Mouse (Mus musculus): ENCODE measurements around the gene Mknk1. TPM values are rescaled to one million over a fixed set of nuclear protein-coding genes. Genes with fewer than 3 reads are reported as not detected.

The Mknk1 gene
- polyA plus RNA-seq, 1 experiment from 2014 or later, result 23.1 TPM

DNA sequence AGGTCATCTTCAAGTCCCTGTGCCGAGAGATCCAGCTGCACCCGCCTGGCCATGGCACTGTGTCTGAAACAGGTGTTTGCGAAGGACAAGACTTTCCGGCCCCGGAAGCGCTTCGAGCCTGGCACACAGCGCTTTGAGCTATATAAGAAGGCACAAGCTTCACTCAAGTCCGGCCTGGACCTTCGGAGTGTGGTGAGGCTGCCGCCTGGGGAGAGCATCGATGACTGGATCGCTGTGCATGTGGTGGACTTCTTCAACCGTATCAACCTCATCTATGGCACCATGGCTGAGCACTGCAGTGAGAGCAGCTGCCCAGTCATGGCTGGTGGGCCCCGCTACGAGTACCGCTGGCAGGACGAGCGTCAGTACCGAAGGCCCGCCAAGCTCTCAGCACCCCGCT, 7.8 kb upstream of the Mknk1 start:
- Histone ChIP-seq H3K4me3 (ENCODE audit: low read depth, low read length) (no peak overlapping the region), H3K9ac (replicated peaks; ENCODE audit: low read depth, low read length) (no peak overlapping the region), H3K4me2 (replicated peaks; ENCODE audit: low read depth, low read length) (no peak overlapping the region), H3K27ac (ENCODE audit: low read length) (no peak overlapping the region), H3K4me1 (ENCODE audit: control insufficient read depth, insufficient read depth, low read length) (peaks cover 4% of the 10 kb centered on the region), H3K36me3 (ENCODE audit: control insufficient read depth, insufficient read depth, low read length) (no peaks in the 10 kb centered on the region; the same call in 1 of the 2 replicates), H3K27me3 (ENCODE audit: control insufficient read depth, insufficient read depth, low read length) (no peaks in the 10 kb centered on the region), H3K9me3 (ENCODE audit: control insufficient read depth, low read depth, low read length) (no peaks in the 10 kb centered on the region)
- no peak for ATAC-seq (ENCODE audit: insufficient number of reproducible peaks, insufficient read depth, low FRiP score, low read depth)
- WGBS, result 93% methylated on average over 22 of the region's 22 CpGs

DNA sequence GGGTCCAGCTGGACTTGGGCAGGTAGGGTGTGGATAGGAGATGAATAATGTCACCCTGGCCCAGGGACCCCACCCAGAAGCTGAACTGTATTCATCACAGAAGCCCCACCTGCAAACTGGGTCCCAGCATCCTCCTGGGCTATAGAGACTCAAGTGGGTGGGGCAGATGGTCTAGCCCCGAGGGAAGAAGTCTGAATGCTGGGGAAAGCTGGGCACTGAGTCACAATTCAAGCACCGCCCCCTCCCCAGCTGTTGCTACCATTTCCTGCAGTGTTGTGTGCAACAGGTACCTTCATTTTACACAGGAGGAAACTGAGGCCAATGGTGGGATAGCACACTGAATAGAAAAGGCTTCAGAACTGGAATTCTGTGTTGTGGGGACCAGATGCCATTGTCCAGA, 7.0 kb upstream of the Mknk1 start:
- no peaks in the 10 kb centered on the region for H3K9me3 ChIP-seq (ENCODE audit: control insufficient read depth, low read depth, low read length)
- no peak for ATAC-seq (ENCODE audit: insufficient number of reproducible peaks, insufficient read depth, low FRiP score, low read depth)
- no peaks in the 10 kb centered on the region for H3K27me3 ChIP-seq (ENCODE audit: control insufficient read depth, insufficient read depth, low read length)
- no peak overlapping the region for H3K9ac ChIP-seq (replicated peaks; ENCODE audit: low read depth, low read length)
- no peak overlapping the region for H3K27ac ChIP-seq (ENCODE audit: low read length)
- H3K36me3 ChIP-seq (ENCODE audit: control insufficient read depth, insufficient read depth, low read length), result no peaks in the 10 kb centered on the region; the same call in 1 of the 2 replicates
- H3K4me3 ChIP-seq (ENCODE audit: low read depth, low read length), result no peak overlapping the region
- WGBS, result 59% methylated on average over 2 of the region's 2 CpGs
- H3K4me1 ChIP-seq (ENCODE audit: control insufficient read depth, insufficient read depth, low read length), result peaks cover 4% of the 10 kb centered on the region
- no peak overlapping the region for H3K4me2 ChIP-seq (replicated peaks; ENCODE audit: low read depth, low read length)

GRCm38 (mm10) chr4:115835576-115835975, 3.4 kb upstream of the Mknk1 start:
- ATAC-seq (ENCODE audit: insufficient number of reproducible peaks, insufficient read depth, low FRiP score, low read depth), result no peak
- H3K4me2 ChIP-seq (replicated peaks; ENCODE audit: low read depth, low read length), result no peak overlapping the region
- H3K36me3 ChIP-seq (ENCODE audit: control insufficient read depth, insufficient read depth, low read length), result no peaks in the 10 kb centered on the region; the same call in 1 of the 2 replicates
- H3K4me1 ChIP-seq (ENCODE audit: control insufficient read depth, insufficient read depth, low read length), result peaks cover 5% of the 10 kb centered on the region
- H3K27ac ChIP-seq (ENCODE audit: low read length), result no peak overlapping the region
- no peak overlapping the region for H3K4me3 ChIP-seq (ENCODE audit: low read depth, low read length)
- no peaks in the 10 kb centered on the region for H3K27me3 ChIP-seq (ENCODE audit: control insufficient read depth, insufficient read depth, low read length)
- no peak overlapping the region for H3K9ac ChIP-seq (replicated peaks; ENCODE audit: low read depth, low read length)
- 69% methylated on average over 2 of the region's 2 CpGs for WGBS
- no peaks in the 10 kb centered on the region for H3K9me3 ChIP-seq (ENCODE audit: control insufficient read depth, low read depth, low read length)

- 66% methylated on average over 4 of the region's 4 CpGs for WGBS
- Histone ChIP-seq H3K4me3 (ENCODE audit: low read depth, low read length) (no peak overlapping the region), H3K9ac (replicated peaks; ENCODE audit: low read depth, low read length) (no peak overlapping the region), H3K4me1 (ENCODE audit: control insufficient read depth, insufficient read depth, low read length) (peaks cover 5% of the 10 kb centered on the region), H3K36me3 (ENCODE audit: control insufficient read depth, insufficient read depth, low read length) (no peaks in the 10 kb centered on the region; the same call in 1 of the 2 replicates), H3K27ac (ENCODE audit: low read length) (no peak overlapping the region), H3K27me3 (ENCODE audit: control insufficient read depth, insufficient read depth, low read length) (no peaks in the 10 kb centered on the region), H3K9me3 (ENCODE audit: control insufficient read depth, low read depth, low read length) (no peaks in the 10 kb centered on the region), H3K4me2 (replicated peaks; ENCODE audit: low read depth, low read length) (peak overlapping the region; percentile 57)
- no peak for ATAC-seq (ENCODE audit: insufficient number of reproducible peaks, insufficient read depth, low FRiP score, low read depth)
Measured at GRCm38 (mm10) chr4:115838196-115838595, 802 bp upstream of the Mknk1 start.

- Histone ChIP-seq H3K9ac (replicated peaks; ENCODE audit: low read depth, low read length) (no peak overlapping the region), H3K27ac (ENCODE audit: low read length) (no peak overlapping the region), H3K36me3 (ENCODE audit: control insufficient read depth, insufficient read depth, low read length) (no peaks in the 10 kb centered on the region; the same call in 1 of the 2 replicates), H3K4me2 (replicated peaks; ENCODE audit: low read depth, low read length) (peak overlapping the region; percentile 57), H3K4me1 (ENCODE audit: control insufficient read depth, insufficient read depth, low read length) (peaks cover 5% of the 10 kb centered on the region), H3K9me3 (ENCODE audit: control insufficient read depth, low read depth, low read length) (no peaks in the 10 kb centered on the region), H3K4me3 (ENCODE audit: low read depth, low read length) (peak overlapping the region; percentile 64), H3K27me3 (ENCODE audit: control insufficient read depth, insufficient read depth, low read length) (no peaks in the 10 kb centered on the region)
- 44% methylated on average over 4 of the region's 4 CpGs for WGBS
- no peak for ATAC-seq (ENCODE audit: insufficient number of reproducible peaks, insufficient read depth, low FRiP score, low read depth)
Measured at GRCm38 (mm10) chr4:115839956-115840355, 958 bp downstream of the Mknk1 start.

DNA sequence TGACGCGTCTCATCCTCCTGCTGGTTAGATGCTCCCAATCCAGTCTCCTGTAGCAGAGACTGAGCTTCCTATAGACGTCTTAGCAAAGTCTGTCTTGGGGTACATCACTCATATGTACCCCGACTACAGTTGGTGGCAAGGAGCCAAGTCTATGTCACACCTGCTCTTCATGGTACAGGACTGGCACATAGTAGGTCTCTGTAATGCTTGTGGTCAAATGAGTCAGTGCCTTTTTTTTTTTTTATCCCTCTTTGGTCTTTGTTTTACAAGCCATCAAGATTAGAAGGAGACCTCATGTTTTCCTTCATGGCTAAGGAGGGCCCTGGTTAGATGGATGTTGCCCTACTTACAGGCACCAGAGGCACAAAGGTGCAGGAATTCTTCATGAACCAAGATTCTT, 1.8 kb downstream of the Mknk1 start:
- ATAC-seq (ENCODE audit: insufficient number of reproducible peaks, insufficient read depth, low FRiP score, low read depth), result no peak
- Histone ChIP-seq H3K4me3 (ENCODE audit: low read depth, low read length) (no peak overlapping the region), H3K4me2 (replicated peaks; ENCODE audit: low read depth, low read length) (no peak overlapping the region), H3K36me3 (ENCODE audit: control insufficient read depth, insufficient read depth, low read length) (no peaks in the 10 kb centered on the region), H3K9me3 (ENCODE audit: control insufficient read depth, low read depth, low read length) (no peaks in the 10 kb centered on the region), H3K9ac (replicated peaks; ENCODE audit: low read depth, low read length) (no peak overlapping the region), H3K27ac (ENCODE audit: low read length) (no peak overlapping the region), H3K4me1 (ENCODE audit: control insufficient read depth, insufficient read depth, low read length) (peaks cover 5% of the 10 kb centered on the region), H3K27me3 (ENCODE audit: control insufficient read depth, insufficient read depth, low read length) (no peaks in the 10 kb centered on the region)
- WGBS, result 90% methylated on average over 4 of the region's 4 CpGs

GRCm38 (mm10) chr4:115846656-115847055, 7.7 kb downstream of the Mknk1 start:
- no peak overlapping the region for H3K9ac ChIP-seq (replicated peaks; ENCODE audit: low read depth, low read length)
- H3K4me3 ChIP-seq (ENCODE audit: low read depth, low read length), result no peak overlapping the region
- no peak for ATAC-seq (ENCODE audit: insufficient number of reproducible peaks, insufficient read depth, low FRiP score, low read depth)
- H3K27ac ChIP-seq (ENCODE audit: low read length), result no peak overlapping the region
- H3K4me2 ChIP-seq (replicated peaks; ENCODE audit: low read depth, low read length), result no peak overlapping the region
- H3K9me3 ChIP-seq (ENCODE audit: control insufficient read depth, low read depth, low read length), result no peaks in the 10 kb centered on the region
- no peaks in the 10 kb centered on the region for H3K4me1 ChIP-seq (ENCODE audit: control insufficient read depth, insufficient read depth, low read length)
- no peaks in the 10 kb centered on the region for H3K27me3 ChIP-seq (ENCODE audit: control insufficient read depth, insufficient read depth, low read length)
- 66% methylated on average over 2 of the region's 2 CpGs for WGBS
- H3K36me3 ChIP-seq (ENCODE audit: control insufficient read depth, insufficient read depth, low read length), result peaks cover 12% of the 10 kb centered on the region

DNA sequence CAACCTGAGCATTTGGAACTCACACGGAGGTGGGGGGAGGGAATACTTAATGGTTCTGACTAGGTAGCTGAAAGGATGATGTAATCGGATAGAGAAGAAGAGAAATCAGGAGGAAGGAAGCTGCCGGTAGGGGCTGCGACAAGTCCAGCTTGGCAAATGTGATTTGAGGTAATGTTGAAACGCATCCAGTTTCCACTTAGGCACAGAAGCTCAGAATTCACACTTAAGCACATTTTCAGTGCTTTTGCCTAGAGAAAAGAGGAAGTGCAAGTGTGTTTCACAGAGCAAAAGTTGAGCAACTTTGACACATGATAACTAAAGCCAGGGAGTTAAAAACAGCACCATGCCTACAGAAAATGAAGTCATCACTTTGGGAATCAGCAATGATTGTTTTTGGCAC, 8.4 kb downstream of the Mknk1 start:
- H3K4me3 ChIP-seq (ENCODE audit: low read depth, low read length), result no peak overlapping the region
- no peak overlapping the region for H3K4me2 ChIP-seq (replicated peaks; ENCODE audit: low read depth, low read length)
- H3K9me3 ChIP-seq (ENCODE audit: control insufficient read depth, low read depth, low read length), result no peaks in the 10 kb centered on the region
- H3K27me3 ChIP-seq (ENCODE audit: control insufficient read depth, insufficient read depth, low read length), result no peaks in the 10 kb centered on the region
- H3K27ac ChIP-seq (ENCODE audit: low read length), result no peak overlapping the region
- H3K9ac ChIP-seq (replicated peaks; ENCODE audit: low read depth, low read length), result no peak overlapping the region
- peaks cover 12% of the 10 kb centered on the region for H3K36me3 ChIP-seq (ENCODE audit: control insufficient read depth, insufficient read depth, low read length)
- no peak for ATAC-seq (ENCODE audit: insufficient number of reproducible peaks, insufficient read depth, low FRiP score, low read depth)
- H3K4me1 ChIP-seq (ENCODE audit: control insufficient read depth, insufficient read depth, low read length), result no peaks in the 10 kb centered on the region
- 47% methylated on average over 5 of the region's 5 CpGs for WGBS

DNA sequence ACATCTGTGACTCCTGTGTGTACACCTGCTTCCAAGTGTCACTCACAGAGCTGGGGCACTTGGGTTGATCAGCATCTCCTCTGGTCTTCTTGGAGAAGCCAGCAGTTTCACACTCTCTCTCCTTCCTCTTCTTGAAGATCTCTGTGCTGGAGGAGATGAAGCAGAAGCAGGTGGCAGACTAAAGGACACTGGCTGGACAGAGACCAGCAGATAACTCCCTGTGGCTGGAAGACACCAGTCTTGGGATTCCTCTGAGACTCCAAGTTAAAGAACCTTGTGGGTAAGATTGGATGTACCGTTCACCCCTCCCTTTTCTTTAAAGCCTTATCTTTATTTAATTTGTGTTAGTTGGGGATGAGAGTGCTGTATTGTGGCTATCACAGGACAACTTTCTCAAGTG, 9.1 kb downstream of the Mknk1 start:
- H3K9me3 ChIP-seq (ENCODE audit: control insufficient read depth, low read depth, low read length), result no peaks in the 10 kb centered on the region
- H3K36me3 ChIP-seq (ENCODE audit: control insufficient read depth, insufficient read depth, low read length), result peaks cover 12% of the 10 kb centered on the region
- no peak overlapping the region for H3K4me2 ChIP-seq (replicated peaks; ENCODE audit: low read depth, low read length)
- no peak overlapping the region for H3K4me3 ChIP-seq (ENCODE audit: low read depth, low read length)
- no peak overlapping the region for H3K9ac ChIP-seq (replicated peaks; ENCODE audit: low read depth, low read length)
- H3K27me3 ChIP-seq (ENCODE audit: control insufficient read depth, insufficient read depth, low read length), result no peaks in the 10 kb centered on the region
- no peak for ATAC-seq (ENCODE audit: insufficient number of reproducible peaks, insufficient read depth, low FRiP score, low read depth)
- H3K27ac ChIP-seq (ENCODE audit: low read length), result no peak overlapping the region
- no peaks in the 10 kb centered on the region for H3K4me1 ChIP-seq (ENCODE audit: control insufficient read depth, insufficient read depth, low read length)
- WGBS, result 95% methylated on average over 1 of the region's 1 CpGs

All from stomach, embryonic 14.5 days (tissue).